Mouse (Mus musculus): ENCODE results near the gene Pitpnm2. TPM values are rescaled to one million over a fixed set of nuclear protein-coding genes. Genes with fewer than 3 reads are reported as not detected.

Pitpnm2 gene
- polyA plus RNA-seq, 1 experiment, result 17.3 TPM

DNA sequence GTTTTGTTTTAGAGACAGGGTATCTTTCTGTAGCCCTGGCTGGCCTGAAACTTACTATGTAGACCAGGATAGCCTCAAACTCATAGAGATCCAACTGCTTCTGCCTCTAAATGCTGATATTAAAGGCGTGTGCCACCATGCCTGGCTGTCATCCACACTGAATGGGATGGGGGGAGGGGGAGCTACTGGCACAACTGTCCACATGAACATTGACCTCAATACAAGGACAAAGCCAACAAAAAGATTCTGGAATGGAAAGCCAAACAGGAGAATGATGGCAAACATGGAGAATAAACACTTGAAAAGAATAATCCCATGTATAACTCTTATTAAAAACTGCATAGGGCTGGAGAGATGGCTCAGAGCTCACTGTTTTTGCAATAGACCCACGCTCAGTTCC lies 33.3 kb upstream of the Pitpnm2 start:
- WGBS, result 85% methylated on average over 2 of the region's 2 CpGs
- H3K27ac ChIP-seq (ENCODE audit: insufficient read depth, low read depth, low read length), result no peak overlapping the region
- no peak for TF ChIP-seq POLR2A (IDR thresholded peaks at IDR 0.05; ENCODE audit: low read depth, low read length)
- no peak for TF ChIP-seq CTCF (conservative IDR thresholded peaks at IDR 0.05; ENCODE audit: insufficient read depth, insufficient read length, low read depth, low read length)
- H3K36me3 ChIP-seq (ENCODE audit: control insufficient read depth, insufficient read depth, low read length), result no peaks in the 10 kb centered on the region; the same call in 1 of the 2 replicates
- DNase-seq, result no peak
- H3K4me1 ChIP-seq (ENCODE audit: control insufficient read depth, insufficient read depth, low read length), result no peaks in the 10 kb centered on the region
- H3K27me3 ChIP-seq (replicated peaks; ENCODE audit: control insufficient read depth, insufficient read depth, low read length), result no peaks in the 10 kb centered on the region
- no peak overlapping the region for H3K4me3 ChIP-seq (ENCODE audit: insufficient read depth, low read depth, low read length)

DNA sequence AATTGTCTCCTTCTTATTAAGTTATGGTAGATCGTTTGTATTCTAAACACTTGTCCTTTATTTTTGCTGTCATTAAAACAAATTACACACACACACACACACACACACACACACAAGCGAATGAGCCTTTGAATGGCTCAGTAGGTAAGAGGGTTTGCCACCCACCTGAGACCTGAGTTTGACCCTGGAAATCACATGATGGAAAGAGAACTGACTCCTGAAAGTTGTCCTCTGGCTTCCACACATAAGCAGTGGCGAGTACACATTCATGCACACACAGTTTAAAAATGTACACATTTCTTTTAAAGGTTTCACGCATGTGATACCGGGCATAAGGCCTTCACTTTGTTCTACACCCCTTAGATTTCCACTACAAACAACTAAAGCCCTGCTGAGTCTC lies 20.7 kb upstream of the Pitpnm2 start:
- no peak overlapping the region for H3K4me3 ChIP-seq (ENCODE audit: insufficient read depth, low read depth, low read length)
- no peak for DNase-seq
- H3K27ac ChIP-seq (ENCODE audit: insufficient read depth, low read depth, low read length), result no peak overlapping the region
- no peaks in the 10 kb centered on the region for H3K36me3 ChIP-seq (ENCODE audit: control insufficient read depth, insufficient read depth, low read length)
- TF ChIP-seq CTCF (conservative IDR thresholded peaks at IDR 0.05; ENCODE audit: insufficient read depth, insufficient read length, low read depth, low read length) (no peak), POLR2A (IDR thresholded peaks at IDR 0.05; ENCODE audit: low read depth, low read length) (no peak)
- WGBS, result 92% methylated on average over 5 of the region's 5 CpGs
- no peaks in the 10 kb centered on the region for H3K27me3 ChIP-seq (replicated peaks; ENCODE audit: control insufficient read depth, insufficient read depth, low read length)
- no peaks in the 10 kb centered on the region for H3K4me1 ChIP-seq (ENCODE audit: control insufficient read depth, insufficient read depth, low read length)

DNA sequence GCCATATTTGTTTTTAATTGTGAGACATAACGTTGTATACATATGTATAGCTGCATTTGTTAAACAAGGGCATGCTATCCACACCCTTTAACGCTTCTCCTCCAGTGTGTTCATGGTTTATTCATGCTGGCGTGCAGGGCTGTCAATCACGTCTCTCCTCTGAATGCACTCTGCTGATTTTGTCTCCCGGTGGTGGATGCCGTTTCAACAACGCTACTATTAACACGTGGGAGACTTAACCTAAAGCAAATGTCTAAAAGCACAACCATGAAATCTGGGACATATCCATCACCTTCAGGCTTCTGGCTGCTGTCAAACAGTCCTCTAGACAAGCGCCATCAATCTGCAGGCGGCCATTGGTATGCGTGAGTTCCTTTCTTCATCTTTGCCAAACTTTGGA lies 20.1 kb upstream of the Pitpnm2 start:
- TF ChIP-seq POLR2A (IDR thresholded peaks at IDR 0.05; ENCODE audit: low read depth, low read length) (no peak), CTCF (conservative IDR thresholded peaks at IDR 0.05; ENCODE audit: insufficient read depth, insufficient read length, low read depth, low read length) (no peak)
- Histone ChIP-seq H3K27ac (ENCODE audit: insufficient read depth, low read depth, low read length) (no peak overlapping the region), H3K36me3 (ENCODE audit: control insufficient read depth, insufficient read depth, low read length) (no peaks in the 10 kb centered on the region), H3K27me3 (replicated peaks; ENCODE audit: control insufficient read depth, insufficient read depth, low read length) (no peaks in the 10 kb centered on the region), H3K4me3 (ENCODE audit: insufficient read depth, low read depth, low read length) (no peak overlapping the region), H3K4me1 (ENCODE audit: control insufficient read depth, insufficient read depth, low read length) (no peaks in the 10 kb centered on the region)
- 81% methylated on average over 11 of the region's 11 CpGs for WGBS
- DNase-seq, result no peak

DNA sequence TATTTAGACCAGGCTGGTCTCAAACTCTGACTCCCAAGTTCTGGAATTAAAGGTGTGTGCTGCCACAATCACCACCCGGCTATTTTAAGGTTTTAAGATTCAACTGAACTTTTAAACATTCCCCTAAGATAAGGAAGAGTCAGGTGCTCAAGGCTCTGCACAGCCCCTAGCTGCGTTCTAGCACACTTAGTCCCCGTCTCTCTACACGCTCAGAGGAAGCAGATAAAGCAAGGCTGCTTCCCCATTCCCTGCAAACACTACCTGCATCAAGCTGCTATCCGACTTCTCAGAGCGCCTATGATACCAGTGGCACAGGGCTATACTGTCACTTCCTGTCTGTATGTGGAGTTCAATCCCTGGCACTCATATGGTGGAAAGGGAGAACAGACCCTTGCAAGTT lies 18.1 kb upstream of the Pitpnm2 start:
- no peak for DNase-seq
- Histone ChIP-seq H3K4me3 (ENCODE audit: insufficient read depth, low read depth, low read length) (no peak overlapping the region), H3K36me3 (ENCODE audit: control insufficient read depth, insufficient read depth, low read length) (no peaks in the 10 kb centered on the region), H3K27ac (ENCODE audit: insufficient read depth, low read depth, low read length) (no peak overlapping the region), H3K27me3 (replicated peaks; ENCODE audit: control insufficient read depth, insufficient read depth, low read length) (no peaks in the 10 kb centered on the region), H3K4me1 (ENCODE audit: control insufficient read depth, insufficient read depth, low read length) (no peaks in the 10 kb centered on the region)
- TF ChIP-seq CTCF (conservative IDR thresholded peaks at IDR 0.05; ENCODE audit: insufficient read depth, insufficient read length, low read depth, low read length) (no peak), POLR2A (IDR thresholded peaks at IDR 0.05; ENCODE audit: low read depth, low read length) (no peak)
- WGBS, result 84% methylated on average over 6 of the region's 6 CpGs

DNA sequence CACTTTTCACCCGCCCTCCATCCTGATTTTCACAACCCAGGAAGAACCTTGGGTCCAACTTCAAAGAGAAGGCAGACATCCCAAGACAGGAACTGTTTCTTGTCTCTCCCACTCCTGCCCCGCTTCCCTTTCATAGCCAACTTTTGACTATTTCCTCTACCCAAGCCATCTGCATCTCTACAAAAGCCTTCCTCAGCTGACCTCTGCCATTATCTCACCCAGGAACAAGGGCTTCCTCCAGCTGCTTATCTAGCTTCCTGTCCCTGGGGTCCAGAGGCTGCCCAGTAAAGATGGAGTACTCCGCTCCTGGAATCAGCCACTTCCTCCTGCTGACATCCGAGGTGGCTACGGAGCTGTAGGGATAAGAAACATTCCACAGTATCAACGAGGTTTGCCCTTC lies 17.3 kb upstream of the Pitpnm2 start:
- Histone ChIP-seq H3K27ac (ENCODE audit: insufficient read depth, low read depth, low read length) (no peak overlapping the region), H3K36me3 (ENCODE audit: control insufficient read depth, insufficient read depth, low read length) (no peaks in the 10 kb centered on the region), H3K4me1 (ENCODE audit: control insufficient read depth, insufficient read depth, low read length) (no peaks in the 10 kb centered on the region), H3K27me3 (replicated peaks; ENCODE audit: control insufficient read depth, insufficient read depth, low read length) (no peaks in the 10 kb centered on the region), H3K4me3 (ENCODE audit: insufficient read depth, low read depth, low read length) (no peak overlapping the region)
- TF ChIP-seq CTCF (conservative IDR thresholded peaks at IDR 0.05; ENCODE audit: insufficient read depth, insufficient read length, low read depth, low read length), result no peak
- 67% methylated on average over 6 of the region's 6 CpGs for WGBS
- peak; percentile 15 for DNase-seq

DNA sequence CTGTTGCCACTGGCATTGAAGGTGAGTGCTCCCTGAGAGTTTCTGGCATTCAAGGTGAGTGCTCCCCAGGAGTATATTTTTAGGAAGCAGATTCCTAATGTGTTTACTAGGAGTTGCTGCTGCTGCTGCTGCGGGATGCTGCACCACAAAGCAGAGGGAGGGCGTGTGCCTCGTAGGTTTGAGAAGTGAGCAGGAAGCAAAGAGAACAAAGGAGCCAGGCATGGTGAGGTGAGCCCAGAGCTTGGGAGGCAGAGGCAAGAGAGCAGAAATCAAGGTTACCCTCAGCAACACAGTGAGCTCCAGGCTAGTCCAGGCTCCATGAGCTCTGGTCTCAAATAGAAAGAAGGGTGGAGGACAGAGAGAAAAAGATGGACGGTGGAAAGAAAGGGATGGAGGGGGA lies 13.7 kb upstream of the Pitpnm2 start:
- no peak overlapping the region for H3K4me3 ChIP-seq (ENCODE audit: insufficient read depth, low read depth, low read length)
- H3K27ac ChIP-seq (ENCODE audit: insufficient read depth, low read depth, low read length), result no peak overlapping the region
- H3K27me3 ChIP-seq (replicated peaks; ENCODE audit: control insufficient read depth, insufficient read depth, low read length), result no peaks in the 10 kb centered on the region
- no peaks in the 10 kb centered on the region for H3K36me3 ChIP-seq (ENCODE audit: control insufficient read depth, insufficient read depth, low read length)
- WGBS, result 88% methylated on average over 4 of the region's 4 CpGs
- TF ChIP-seq POLR2A (IDR thresholded peaks at IDR 0.05; ENCODE audit: low read depth, low read length) (no peak), CTCF (conservative IDR thresholded peaks at IDR 0.05; ENCODE audit: insufficient read depth, insufficient read length, low read depth, low read length) (no peak)
- H3K4me1 ChIP-seq (ENCODE audit: control insufficient read depth, insufficient read depth, low read length), result no peaks in the 10 kb centered on the region
- DNase-seq, result no peak

DNA sequence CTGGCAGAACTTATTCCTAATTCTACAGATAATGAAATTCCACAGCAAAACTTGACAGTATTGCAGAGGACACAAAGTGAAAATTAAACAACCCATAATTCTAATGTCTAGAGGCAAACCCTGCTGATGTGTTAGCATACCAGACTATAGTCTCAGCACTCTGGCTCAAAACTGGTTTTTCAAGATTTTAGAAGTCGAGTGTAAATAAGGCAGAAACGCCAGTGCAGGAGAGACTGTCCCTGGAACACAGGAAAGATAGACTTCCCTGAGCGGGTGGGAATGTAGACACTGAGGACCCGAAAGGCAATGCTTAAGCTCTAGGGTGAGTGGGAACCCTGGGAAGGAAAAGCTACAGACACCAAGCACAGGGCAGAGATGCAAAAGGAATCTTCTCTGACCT lies 12.5 kb upstream of the Pitpnm2 start:
- no peaks in the 10 kb centered on the region; the same call in 1 of the 2 replicates for H3K36me3 ChIP-seq (ENCODE audit: control insufficient read depth, insufficient read depth, low read length)
- 77% methylated on average over 4 of the region's 4 CpGs for WGBS
- H3K4me1 ChIP-seq (ENCODE audit: control insufficient read depth, insufficient read depth, low read length), result no peaks in the 10 kb centered on the region
- no peak overlapping the region for H3K4me3 ChIP-seq (ENCODE audit: insufficient read depth, low read depth, low read length)
- H3K27me3 ChIP-seq (replicated peaks; ENCODE audit: control insufficient read depth, insufficient read depth, low read length), result no peaks in the 10 kb centered on the region
- TF ChIP-seq CTCF (conservative IDR thresholded peaks at IDR 0.05; ENCODE audit: insufficient read depth, insufficient read length, low read depth, low read length) (no peak), POLR2A (IDR thresholded peaks at IDR 0.05; ENCODE audit: low read depth, low read length) (no peak)
- H3K27ac ChIP-seq (ENCODE audit: insufficient read depth, low read depth, low read length), result no peak overlapping the region
- no peak for DNase-seq

DNA sequence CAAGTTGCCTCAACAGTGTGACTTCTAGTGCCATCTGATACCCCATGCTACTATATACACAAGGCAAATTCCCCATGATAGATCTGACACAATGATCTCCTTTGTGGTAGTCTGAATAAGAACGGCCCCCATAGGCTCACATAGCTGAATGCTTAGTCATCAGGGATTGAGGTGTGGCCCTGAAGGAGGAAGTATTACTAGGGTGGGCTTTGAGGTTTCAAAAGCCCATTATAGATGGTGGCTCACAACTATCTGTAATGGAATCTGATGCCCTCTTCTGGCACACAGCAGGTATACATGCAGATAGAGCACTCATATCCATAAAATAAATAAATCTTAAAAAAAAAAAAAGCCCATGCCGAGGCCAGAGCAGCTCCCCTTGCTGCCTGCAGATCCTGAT lies 9.6 kb upstream of the Pitpnm2 start:
- H3K27me3 ChIP-seq (replicated peaks; ENCODE audit: control insufficient read depth, insufficient read depth, low read length), result no peaks in the 10 kb centered on the region
- DNase-seq, result no peak

More for the DNA sequence above, 9.6 kb upstream of the Pitpnm2 start:
- Histone ChIP-seq H3K4me3 (ENCODE audit: insufficient read depth, low read depth, low read length) (no peak overlapping the region), H3K27ac (ENCODE audit: insufficient read depth, low read depth, low read length) (no peak overlapping the region), H3K4me1 (ENCODE audit: control insufficient read depth, insufficient read depth, low read length) (no peaks in the 10 kb centered on the region), H3K36me3 (ENCODE audit: control insufficient read depth, insufficient read depth, low read length) (no peaks in the 10 kb centered on the region; the same call in 1 of the 2 replicates)
- TF ChIP-seq POLR2A (IDR thresholded peaks at IDR 0.05; ENCODE audit: low read depth, low read length) (no peak), CTCF (conservative IDR thresholded peaks at IDR 0.05; ENCODE audit: insufficient read depth, insufficient read length, low read depth, low read length) (no peak)
- WGBS, result 63% methylated on average over 2 of the region's 2 CpGs
